Mouse (Mus musculus) liver, embryonic 16.5 days (tissue): Measurements from ENCODE around the gene Uqcc3. TPM values are rescaled to one million over a fixed set of nuclear protein-coding genes. Genes with fewer than 3 reads are reported as not detected.

Experiments used
- ATAC-seq: fragments of 200-750 bp; cut with Nextera tagmentation; 2 replicates; pipeline ENCODE4 v1.8.0; 2017; ENCODE audit warnings: low read depth, mild to moderate bottlenecking, moderate number of reproducible peaks, moderate library complexity
- H3K27ac ChIP-seq: fragments of 300-500 bp; sonication (generic); 2 replicates; pipeline ENCODE4 v1.5.1; 2014; ENCODE audit warnings: mild to moderate bottlenecking, low read length
- H3K27me3 ChIP-seq: fragments of 300-500 bp; sonication (generic); 2 replicates; pipeline ENCODE4 v1.6.1; 2014; ENCODE audit warnings: low read depth, low read length, mixed read lengths; ENCODE audit not compliant: control insufficient read depth, insufficient read depth
- H3K36me3 ChIP-seq: fragments of 300-500 bp; sonication (generic); 2 replicates; pipeline ENCODE4 v1.6.1; 2014; ENCODE audit warnings: mild to moderate bottlenecking; ENCODE audit not compliant: control insufficient read depth, insufficient read depth
- H3K4me1 ChIP-seq: fragments of 300-500 bp; sonication (generic); 2 replicates; pipeline ENCODE4 v1.6.1; 2014; ENCODE audit warnings: low read depth, low read length, mixed read lengths; ENCODE audit not compliant: control insufficient read depth
- H3K4me2 ChIP-seq: fragments of 300-500 bp; sonication (generic); 2 replicates; pipeline ENCODE4 v1.6.1; 2014; ENCODE audit warnings: low read depth, low read length, mixed read lengths
- H3K4me3 ChIP-seq: fragments of 300-500 bp; sonication (generic); 2 replicates; pipeline ENCODE4 v1.5.1; 2014; ENCODE audit warnings: low read depth, mild to moderate bottlenecking, low read length
- H3K9ac ChIP-seq: fragments of 300-500 bp; sonication (generic); 2 replicates; pipeline ENCODE4 v1.6.1; 2014; ENCODE audit warnings: low read depth, low read length
- H3K9me3 ChIP-seq: fragments of 300-500 bp; sonication (generic); replicated peaks from 2 replicates; pipeline ENCODE4 v1.6.1; 2016; ENCODE audit warnings: low read length; ENCODE audit not compliant: control insufficient read depth
- WGBS: fragments of 180-500 bp; shearing (Covaris S2); extraction: QIAGEN DNeasy Blood & Tissue Kit; methylation state at CpG from one replicate; pipeline ENCODE4 v1.1.7; 2014; ENCODE audit not compliant: insufficient replicate concordance; 5-methylcytosine and 5-hydroxymethylcytosine counted together
- polyA plus RNA-seq: library from polyadenylated mRNA; unstranded; fragments of >200 nt; fragmentation: Nextera tagmentation; extraction: Ambion mirVana; gene quantifications from 2 replicates; pipeline ENCODE4 v1.2.1, GENCODE M21; 2015

Gene Uqcc3
- polyA plus RNA-seq, 1 experiment from 2014 or later, result 27.9 TPM

- Histone ChIP-seq H3K4me1 (peaks cover 16% of the 10 kb centered on the region), H3K9ac (peak within 1 kb of the TSS; percentile 90), H3K4me2 (peak within 1 kb of the TSS; percentile 92), H3K27me3 (no peaks in the 10 kb centered on the region), H3K9me3 (no peaks in the 10 kb centered on the region), H3K27ac (peak within 1 kb of the TSS; percentile 96), H3K36me3 (peaks cover 12% of the 10 kb centered on the region), H3K4me3 (peak within 1 kb of the TSS; percentile 87)
- under 1% methylated on average over 48 of the region's 50 CpGs for WGBS
- peak; percentile 96 for ATAC-seq
These were observed 39.5 kb upstream of the Uqcc3 start, which contains the start of gene B3gat3 for GRCm38 (mm10) chr19:8920073-8920736. Gene B3gat3 (plus strand): TSS chr19:8920374.

GRCm38 (mm10) chr19:8919684-8920072 is 39.0 kb upstream of the Uqcc3 start:
- Histone ChIP-seq H3K9me3 (no peaks in the 10 kb centered on the region), H3K4me2 (peak overlapping the region; percentile 92), H3K4me3 (peak overlapping the region; percentile 87), H3K27ac (peak overlapping the region; percentile 96), H3K4me1 (peaks cover 16% of the 10 kb centered on the region), H3K9ac (peak overlapping the region; percentile 90), H3K27me3 (no peaks in the 10 kb centered on the region), H3K36me3 (peaks cover 17% of the 10 kb centered on the region)
- no peak for ATAC-seq
- 58% methylated on average over 6 of the region's 6 CpGs for WGBS

- H3K9ac ChIP-seq, result no peak overlapping the region
- WGBS, result 78% methylated on average over 3 of the region's 3 CpGs
- peaks cover 16% of the 10 kb centered on the region for H3K4me1 ChIP-seq
- no peak for ATAC-seq
- H3K27ac ChIP-seq, result no peak overlapping the region
- H3K9me3 ChIP-seq, result no peaks in the 10 kb centered on the region
- H3K36me3 ChIP-seq, result peaks cover 24% of the 10 kb centered on the region
- H3K4me2 ChIP-seq, result no peak overlapping the region
- H3K27me3 ChIP-seq, result no peaks in the 10 kb centered on the region
- H3K4me3 ChIP-seq, result no peak overlapping the region
These were observed 38.3 kb upstream of the Uqcc3 start for GRCm38 (mm10) chr19:8919000-8919399.

- H3K36me3 ChIP-seq, result peaks cover 69% of the 10 kb centered on the region
- no peak overlapping the region for H3K4me2 ChIP-seq
- H3K9ac ChIP-seq, result no peak overlapping the region
- no peak overlapping the region for H3K27ac ChIP-seq
- no peaks in the 10 kb centered on the region for H3K27me3 ChIP-seq
- no peaks in the 10 kb centered on the region for H3K4me1 ChIP-seq
- WGBS, result 85% methylated on average over 3 of the region's 3 CpGs
- H3K4me3 ChIP-seq, result no peak overlapping the region
- no peaks in the 10 kb centered on the region for H3K9me3 ChIP-seq
- no peak for ATAC-seq
These were observed 33.5 kb upstream of the Uqcc3 start for GRCm38 (mm10) chr19:8914212-8914611.

- no peaks in the 10 kb centered on the region for H3K4me1 ChIP-seq
- H3K4me2 ChIP-seq, result no peak overlapping the region
- H3K4me3 ChIP-seq, result no peak overlapping the region
- H3K9me3 ChIP-seq, result no peaks in the 10 kb centered on the region
- H3K27me3 ChIP-seq, result no peaks in the 10 kb centered on the region
- H3K9ac ChIP-seq, result no peak overlapping the region
- H3K27ac ChIP-seq, result no peak overlapping the region
- peaks cover 91% of the 10 kb centered on the region for H3K36me3 ChIP-seq
- no peak for ATAC-seq
- 89% methylated on average over 5 of the region's 5 CpGs for WGBS
These were observed 31.1 kb upstream of the Uqcc3 start for GRCm38 (mm10) chr19:8911810-8912209.

GRCm38 (mm10) chr19:8908531-8908930 is 27.8 kb upstream of the Uqcc3 start:
- Histone ChIP-seq H3K27me3 (no peaks in the 10 kb centered on the region), H3K4me1 (no peaks in the 10 kb centered on the region), H3K27ac (no peak overlapping the region), H3K36me3 (peaks cover 82% of the 10 kb centered on the region), H3K9me3 (no peaks in the 10 kb centered on the region), H3K4me3 (no peak overlapping the region), H3K4me2 (no peak overlapping the region), H3K9ac (no peak overlapping the region)
- 81% methylated on average over 6 of the region's 6 CpGs for WGBS
- ATAC-seq, result no peak

- H3K9ac ChIP-seq, result no peak overlapping the region
- ATAC-seq, result no peak
- peaks cover 9% of the 10 kb centered on the region for H3K4me1 ChIP-seq
- H3K9me3 ChIP-seq, result no peaks in the 10 kb centered on the region
- 83% methylated on average over 5 of the region's 5 CpGs for WGBS
- peaks cover 43% of the 10 kb centered on the region for H3K36me3 ChIP-seq
- H3K4me2 ChIP-seq, result no peak overlapping the region
- no peak overlapping the region for H3K27ac ChIP-seq
- H3K27me3 ChIP-seq, result no peaks in the 10 kb centered on the region
- H3K4me3 ChIP-seq, result no peak overlapping the region
These were observed 22.7 kb upstream of the Uqcc3 start for GRCm38 (mm10) chr19:8903412-8903811.

- H3K9ac ChIP-seq, result peak overlapping the region; percentile 98
- WGBS, result 32% methylated on average over 3 of the region's 3 CpGs
- ATAC-seq, result no peak
- H3K4me1 ChIP-seq, result peaks cover 26% of the 10 kb centered on the region
- H3K4me3 ChIP-seq, result peak overlapping the region; percentile 95
- H3K4me2 ChIP-seq, result peak overlapping the region; percentile 88
- H3K27ac ChIP-seq, result peak overlapping the region; percentile 66
- no peaks in the 10 kb centered on the region for H3K9me3 ChIP-seq
- peaks cover 20% of the 10 kb centered on the region for H3K36me3 ChIP-seq
- H3K27me3 ChIP-seq, result no peaks in the 10 kb centered on the region
These were observed 18.4 kb upstream of the Uqcc3 start for GRCm38 (mm10) chr19:8899079-8899478.

- peak overlapping the region; percentile 92 for H3K27ac ChIP-seq
- peak overlapping the region; percentile 98 for H3K9ac ChIP-seq
- H3K27me3 ChIP-seq, result no peaks in the 10 kb centered on the region
- peaks cover 31% of the 10 kb centered on the region for H3K4me1 ChIP-seq
- peak overlapping the region; percentile 88 for H3K4me2 ChIP-seq
- H3K4me3 ChIP-seq, result peak overlapping the region; percentile 95
- H3K36me3 ChIP-seq, result peaks cover 20% of the 10 kb centered on the region
- WGBS, result 2% methylated on average over 13 of the region's 13 CpGs
- H3K9me3 ChIP-seq, result no peaks in the 10 kb centered on the region
- ATAC-seq, result no peak
These were observed 17.9 kb upstream of the Uqcc3 start for GRCm38 (mm10) chr19:8898576-8898975.
